Mouse (Mus musculus) retina, postnatal 1 day (tissue): ENCODE data around the gene Serpina3b.

Source experiments
- DNase-seq: peaks from one replicate; pipeline ENCODE4 v3.0.0-alpha.2; 2012

Serpina3b gene

GRCm38 (mm10) chr12:104178577-104178976, 50.8 kb downstream of the Serpina3b start:
- no peak for DNase-seq

GRCm38 (mm10) chr12:104178987-104179386, 51.2 kb downstream of the Serpina3b start:
- no peak for DNase-seq

GRCm38 (mm10) chr12:104185046-104185445, 57.2 kb downstream of the Serpina3b start:
- no peak for DNase-seq

GRCm38 (mm10) chr12:104186041-104186581, 58.3 kb downstream of the Serpina3b start:
- no peak for DNase-seq
